Mouse (Mus musculus): Measurements from ENCODE around the gene Arg2. TPM values are rescaled to one million over a fixed set of nuclear protein-coding genes. Genes with fewer than 3 reads are reported as not detected.

The Arg2 gene
- total RNA-seq (2021) = 10 to 100 TPM; 13.6 to 14.0 TPM

GRCm38 (mm10) chr12:79130299-79131177 lies at the start of gene Arg2:
TSS of gene Arg2 (plus strand) at chr12:79130777.
- intact Hi-C loops (cut with DNase I) = no loop called here
- DNase-seq = peak; percentile 66

GRCm38 (mm10) chr12:79089182-79089812 lies 41.3 kb upstream of the Arg2 start, which contains the start of gene Pigh:
TSS of gene Pigh (minus strand) at chr12:79089651.
- DNase-seq = peak; percentile 88
- intact Hi-C loops (cut with DNase I) = loop anchor here (5.0 kb wide), 1 partner anchor 172 kb away; no protein-coding TSS in a partner anchor

- intact Hi-C loops (cut with DNase I) = loop anchor here (5.0 kb wide), 1 partner anchor 70 kb away; no protein-coding TSS in a partner anchor
- DNase-seq = peak; percentile 10
Measured at GRCm38 (mm10) chr12:79092569-79092968, 38.0 kb upstream of the Arg2 start.

GRCm38 (mm10) chr12:79097106-79097752 lies 33.3 kb upstream of the Arg2 start:
- DNase-seq = peak; percentile 30

GRCm38 (mm10) chr12:79103773-79104172 lies 26.8 kb upstream of the Arg2 start:
- DNase-seq = no peak
- intact Hi-C loops (cut with DNase I) = no loop called here

More at GRCm38 (mm10) chr12:79097106-79097752, 33.3 kb upstream of the Arg2 start:
- intact Hi-C loops (cut with DNase I) = loop anchor here (2.0 kb wide), 1 partner anchor 178 kb away; no protein-coding TSS in a partner anchor

- intact Hi-C loops (cut with DNase I) = no loop called here
- no peak for DNase-seq
Measured at GRCm38 (mm10) chr12:79104544-79104943, 26.0 kb upstream of the Arg2 start.

- intact Hi-C loops (cut with DNase I) = no loop called here
Measured at GRCm38 (mm10) chr12:79105312-79105711, 25.3 kb upstream of the Arg2 start.

GRCm38 (mm10) chr12:79118991-79119390 lies 11.6 kb upstream of the Arg2 start:
- DNase-seq = no peak
- intact Hi-C loops (cut with DNase I) = no loop called here

More at GRCm38 (mm10) chr12:79105312-79105711, 25.3 kb upstream of the Arg2 start:
- DNase-seq = no peak

- intact Hi-C loops (cut with DNase I) = no loop called here
- DNase-seq = no peak
Measured at GRCm38 (mm10) chr12:79122820-79123219, 7.8 kb upstream of the Arg2 start.

GRCm38 (mm10) chr12:79131178-79131675 lies 650 bp downstream of the Arg2 start:
- intact Hi-C loops (cut with DNase I) = no loop called here

GRCm38 (mm10) chr12:79131706-79132460 lies 1.3 kb downstream of the Arg2 start:
- no peak for DNase-seq
- intact Hi-C loops (cut with DNase I) = no loop called here

More at GRCm38 (mm10) chr12:79131178-79131675, 650 bp downstream of the Arg2 start:
- no peak for DNase-seq

- no peak for DNase-seq
- intact Hi-C loops (cut with DNase I) = no loop called here
Measured at GRCm38 (mm10) chr12:79134676-79135075, 4.1 kb downstream of the Arg2 start.

GRCm38 (mm10) chr12:79135105-79135504 lies 4.5 kb downstream of the Arg2 start:
- DNase-seq = no peak
- intact Hi-C loops (cut with DNase I) = no loop called here

- intact Hi-C loops (cut with DNase I) = no loop called here
- no peak for DNase-seq
Measured at GRCm38 (mm10) chr12:79136949-79137348, 6.4 kb downstream of the Arg2 start.

GRCm38 (mm10) chr12:79138999-79139398 lies 8.4 kb downstream of the Arg2 start:
- DNase-seq = no peak
- intact Hi-C loops (cut with DNase I) = no loop called here

- no peak for DNase-seq
- intact Hi-C loops (cut with DNase I) = no loop called here
Measured at GRCm38 (mm10) chr12:79139417-79139816, 8.8 kb downstream of the Arg2 start.

GRCm38 (mm10) chr12:79140811-79141210 lies 10.2 kb downstream of the Arg2 start:
- DNase-seq = no peak
- intact Hi-C loops (cut with DNase I) = no loop called here

- intact Hi-C loops (cut with DNase I) = no loop called here
- no peak for DNase-seq
Measured at GRCm38 (mm10) chr12:79141384-79141783, 10.8 kb downstream of the Arg2 start.

GRCm38 (mm10) chr12:79149653-79150052 lies 19.1 kb downstream of the Arg2 start:
- intact Hi-C loops (cut with DNase I) = no loop called here
- no peak for DNase-seq

- intact Hi-C loops (cut with DNase I) = no loop called here
- DNase-seq = no peak
Measured at GRCm38 (mm10) chr12:79162876-79163275, 32.3 kb downstream of the Arg2 start.

All from left cerebral cortex, postnatal 4 days (tissue).